Mouse (Mus musculus) kidney, embryonic 15.5 days (tissue): ENCODE measurements at regions not wholly inside any gene's neighbourhood (a gene's known extent, or its start where the extent isn't known, plus 50 kb on each side); places are given as distances from the start of the nearest gene placed in this dataset.
A peak's percentile ranks its signal among the peaks of the same experiment; 100 is the strongest.
"Not testable (repeated sequence)": the region's sequence is repeated elsewhere in the genome, so short reads cannot be mapped to it uniquely, and the experiment has no call there.

Source experiments
- ATAC-seq: fragments of 200-750 bp; cut with Nextera tagmentation; replicated peaks from 2 replicates; pipeline ENCODE4 v1.8.0; 2017; ENCODE audit warnings: moderate TSS enrichment; ENCODE audit not compliant: low FRiP score
- H3K27ac ChIP-seq: fragments of 300-500 bp; sonication (generic); 2 replicates; pipeline ENCODE4 v1.5.1; 2015; ENCODE audit warnings: mild to moderate bottlenecking, inconsistent platforms
- H3K27me3 ChIP-seq: fragments of 300-500 bp; sonication (generic); 2 replicates; pipeline ENCODE4 v1.6.1; 2015; ENCODE audit warnings: inconsistent platforms
- H3K36me3 ChIP-seq: fragments of 300-500 bp; sonication (generic); 2 replicates; pipeline ENCODE4 v1.6.1; 2015; ENCODE audit warnings: inconsistent platforms
- H3K4me1 ChIP-seq: fragments of 300-500 bp; sonication (generic); 2 replicates; pipeline ENCODE4 v1.6.1; 2015; ENCODE audit warnings: inconsistent platforms
- H3K4me2 ChIP-seq: fragments of 300-500 bp; sonication (generic); 2 replicates; pipeline ENCODE4 v1.6.1; 2015; ENCODE audit warnings: moderate library complexity, mild to moderate bottlenecking, inconsistent platforms
- H3K4me3 ChIP-seq: fragments of 300-500 bp; sonication (generic); replicated peaks from 2 replicates; pipeline ENCODE4 v1.5.1; 2015; ENCODE audit warnings: mild to moderate bottlenecking, inconsistent platforms
- H3K9ac ChIP-seq: fragments of 300-500 bp; sonication (generic); 2 replicates; pipeline ENCODE4 v1.6.1; 2015; ENCODE audit warnings: mild to moderate bottlenecking, inconsistent platforms
- H3K9me3 ChIP-seq: fragments of 300-500 bp; sonication (generic); replicated peaks from 2 replicates; pipeline ENCODE4 v1.6.1; 2016; ENCODE audit warnings: inconsistent platforms
- WGBS: fragments of 180-500 bp; shearing (Covaris S2); methylation state at CpG from one replicate; pipeline ENCODE4 v1.1.7; 2015; ENCODE audit warnings: mixed read lengths; 5-methylcytosine and 5-hydroxymethylcytosine counted together

GRCm38 (mm10) chr14:38237471-38237870, 1102.4 kb upstream of the Ghitm start:
- H3K36me3 ChIP-seq, result no peaks in the 10 kb centered on the region
- no peak for ATAC-seq
- no peaks in the 10 kb centered on the region for H3K9me3 ChIP-seq
- no peaks in the 10 kb centered on the region for H3K27me3 ChIP-seq
- H3K4me2 ChIP-seq, result no peak overlapping the region
- no peak overlapping the region for H3K9ac ChIP-seq
- H3K4me3 ChIP-seq, result no peak overlapping the region
- no peak overlapping the region for H3K27ac ChIP-seq
- H3K4me1 ChIP-seq, result no peaks in the 10 kb centered on the region

GRCm38 (mm10) chr14:38208591-38208990, 1073.5 kb upstream of the Ghitm start:
- H3K27me3 ChIP-seq, result no peaks in the 10 kb centered on the region
- ATAC-seq, result no peak

GRCm38 (mm10) chr14:38191771-38192170, 1056.7 kb upstream of the Ghitm start:
- no peak overlapping the region for H3K4me3 ChIP-seq
- H3K27ac ChIP-seq, result no peak overlapping the region
- no peaks in the 10 kb centered on the region for H3K27me3 ChIP-seq
- H3K4me1 ChIP-seq, result no peaks in the 10 kb centered on the region
- peak; percentile 54; the same call in 1 of the 2 replicates for ATAC-seq
- H3K36me3 ChIP-seq, result no peaks in the 10 kb centered on the region
- H3K9me3 ChIP-seq, result no peaks in the 10 kb centered on the region
- H3K9ac ChIP-seq, result no peak overlapping the region
- 45% methylated on average over 1 of the region's 1 CpGs for WGBS
- no peak overlapping the region for H3K4me2 ChIP-seq

More at GRCm38 (mm10) chr14:38208591-38208990, 1073.5 kb upstream of the Ghitm start:
- no peak overlapping the region for H3K27ac ChIP-seq
- H3K4me1 ChIP-seq, result no peaks in the 10 kb centered on the region
- H3K36me3 ChIP-seq, result no peaks in the 10 kb centered on the region
- H3K4me2 ChIP-seq, result no peak overlapping the region
- no peaks in the 10 kb centered on the region for H3K9me3 ChIP-seq
- H3K9ac ChIP-seq, result no peak overlapping the region
- no peak overlapping the region for H3K4me3 ChIP-seq

GRCm38 (mm10) chr14:38185606-38186005, 1050.5 kb upstream of the Ghitm start:
- not testable (repeated sequence) for H3K36me3 ChIP-seq, H3K4me3 ChIP-seq, H3K9me3 ChIP-seq, H3K27me3 ChIP-seq, H3K27ac ChIP-seq, H3K4me2 ChIP-seq, H3K9ac ChIP-seq, ATAC-seq, H3K4me1 ChIP-seq

- ATAC-seq, result no peak
- H3K4me2 ChIP-seq, result no peak overlapping the region
- H3K9ac ChIP-seq, result no peak overlapping the region
- no peaks in the 10 kb centered on the region for H3K9me3 ChIP-seq
- no peak overlapping the region for H3K27ac ChIP-seq
- H3K4me1 ChIP-seq, result no peaks in the 10 kb centered on the region
- H3K4me3 ChIP-seq, result no peak overlapping the region
- no peaks in the 10 kb centered on the region for H3K27me3 ChIP-seq
- no peaks in the 10 kb centered on the region for H3K36me3 ChIP-seq
Observed at GRCm38 (mm10) chr14:38152843-38153242, 1017.8 kb upstream of the Ghitm start.

GRCm38 (mm10) chr14:38130719-38131118, 995.6 kb upstream of the Ghitm start:
- 67% methylated on average over 3 of the region's 3 CpGs for WGBS
- ATAC-seq, result no peak
- H3K27me3 ChIP-seq, result no peaks in the 10 kb centered on the region
- no peaks in the 10 kb centered on the region for H3K4me1 ChIP-seq
- no peak overlapping the region for H3K4me2 ChIP-seq
- no peak overlapping the region for H3K27ac ChIP-seq
- no peaks in the 10 kb centered on the region for H3K36me3 ChIP-seq
- no peaks in the 10 kb centered on the region for H3K9me3 ChIP-seq
- H3K9ac ChIP-seq, result no peak overlapping the region
- H3K4me3 ChIP-seq, result no peak overlapping the region
